Mouse (Mus musculus) cerebellum, adult 8-10 months (tissue): ENCODE results near the gene Rap2c.

Experiments used
- DNase-seq: peaks from one replicate; pipeline ENCODE4 v3.0.0; 2022

Gene Rap2c

DNA sequence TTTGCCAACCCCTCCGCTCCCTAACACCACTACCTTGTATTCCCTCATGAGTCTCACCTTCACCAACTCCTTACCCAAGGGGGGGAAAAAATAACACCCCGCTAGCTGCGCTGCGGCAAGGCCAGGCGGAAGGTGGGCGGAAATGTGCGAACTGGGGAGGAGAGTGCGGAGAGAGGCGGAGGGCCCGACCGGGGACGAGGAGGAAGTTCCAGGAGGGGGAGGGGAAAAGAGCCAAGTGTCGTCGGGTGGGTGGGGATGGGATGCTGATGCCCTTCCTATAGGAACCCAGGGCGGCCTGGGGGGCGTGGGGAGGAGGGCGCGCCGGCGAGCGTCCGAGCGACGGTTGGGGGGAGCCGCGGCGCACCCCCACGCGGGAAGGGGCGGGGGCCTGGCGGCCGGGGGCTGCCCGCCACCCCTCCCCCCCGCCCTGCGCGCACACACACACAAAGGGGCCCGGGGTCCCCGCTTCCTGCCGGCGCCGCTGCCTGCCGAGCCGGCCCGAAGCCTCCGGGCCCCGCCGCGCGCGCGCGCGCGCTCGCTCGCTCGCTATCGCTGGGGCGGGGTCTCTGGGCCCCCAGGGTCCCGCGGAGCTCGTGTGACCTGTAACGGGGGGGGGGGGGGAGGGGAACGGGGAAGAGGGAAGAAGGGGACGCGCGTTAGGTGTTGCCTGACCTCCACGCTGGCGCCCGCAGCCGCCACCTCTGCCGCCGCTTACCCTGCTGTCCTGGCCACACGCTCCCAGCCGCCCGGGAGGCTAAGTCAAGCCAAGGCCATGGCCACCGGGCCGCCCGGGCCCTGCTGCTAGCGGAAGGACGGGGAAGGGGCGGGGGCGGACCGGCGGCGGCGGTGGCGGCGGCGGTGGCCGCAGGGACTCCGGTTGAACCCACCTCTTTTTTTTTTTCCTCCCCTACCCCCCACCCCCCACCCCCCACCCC, at the start of gene Rap2c:
Gene Rap2c, minus strand, starts transcription at position 168 of the 935 bp plus-strand sequence.
- peak; percentile 36 for DNase-seq

DNA sequence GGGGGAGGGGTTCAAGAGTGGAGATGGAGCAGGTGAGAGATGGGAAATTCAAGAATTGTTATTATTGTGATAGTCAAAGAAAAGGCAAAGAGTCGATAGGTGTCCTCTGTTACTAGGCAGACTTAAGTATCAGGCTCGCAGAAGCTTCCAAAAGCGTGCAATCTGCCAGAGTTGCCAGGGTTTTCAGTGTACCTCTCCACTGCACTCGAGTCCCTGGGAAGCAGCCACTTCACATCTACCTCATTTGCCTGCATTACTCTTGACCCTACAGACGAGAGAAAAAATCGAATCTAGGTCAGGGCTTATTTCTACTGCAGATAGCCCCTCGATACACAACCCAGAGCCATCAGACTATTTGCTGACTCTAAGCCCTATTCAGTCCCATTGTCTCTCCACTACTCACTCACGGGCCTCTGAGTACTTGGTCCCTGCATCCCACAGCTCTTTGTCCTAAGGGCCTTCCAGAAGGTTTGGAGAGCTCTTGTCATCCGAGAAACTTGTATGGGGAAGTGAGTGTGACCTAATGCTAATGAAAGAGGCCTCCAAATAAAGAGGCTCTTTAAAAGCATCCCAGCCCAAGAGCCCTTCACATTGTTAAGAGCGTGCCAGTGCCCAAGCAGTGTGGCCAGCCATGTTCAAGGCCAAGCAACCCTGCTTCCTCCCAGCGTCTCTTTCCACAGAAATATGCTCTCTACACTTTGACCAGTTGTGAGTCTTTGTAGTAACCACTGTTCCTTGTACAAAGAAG, 48.9 kb upstream of the Rap2c start:
- no peak for DNase-seq

- peak; percentile 37 for DNase-seq
Observed at GRCm38 (mm10) chrX:51065773-51066172, 48.0 kb upstream of the Rap2c start.

GRCm38 (mm10) chrX:51065158-51065664, 47.4 kb upstream of the Rap2c start:
- no peak for DNase-seq

GRCm38 (mm10) chrX:51060220-51060619, 42.4 kb upstream of the Rap2c start:
- DNase-seq = no peak

- DNase-seq = no peak
Observed at GRCm38 (mm10) chrX:51058741-51059140, 40.9 kb upstream of the Rap2c start.

DNA sequence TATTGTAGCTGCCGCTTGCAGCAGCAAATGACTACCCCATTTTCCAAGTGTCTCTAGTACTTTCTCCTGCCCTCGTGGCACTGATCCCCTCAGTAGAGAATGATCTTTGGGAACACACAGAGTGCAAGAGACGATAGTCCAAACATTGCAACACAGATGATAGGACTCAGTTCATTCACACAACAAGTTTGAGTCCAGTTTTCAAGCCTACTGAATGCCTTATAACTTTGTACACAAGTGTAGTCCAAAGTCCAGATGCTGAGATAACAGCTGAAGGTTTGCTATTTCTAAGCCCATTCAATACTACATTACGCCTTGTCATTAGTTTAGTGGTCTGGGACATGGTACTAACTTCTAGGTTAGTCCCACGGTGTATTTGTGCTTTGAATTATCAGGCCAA, 40.5 kb upstream of the Rap2c start:
- DNase-seq = no peak

GRCm38 (mm10) chrX:51051680-51052461, 34.1 kb upstream of the Rap2c start:
- no peak for DNase-seq

DNA sequence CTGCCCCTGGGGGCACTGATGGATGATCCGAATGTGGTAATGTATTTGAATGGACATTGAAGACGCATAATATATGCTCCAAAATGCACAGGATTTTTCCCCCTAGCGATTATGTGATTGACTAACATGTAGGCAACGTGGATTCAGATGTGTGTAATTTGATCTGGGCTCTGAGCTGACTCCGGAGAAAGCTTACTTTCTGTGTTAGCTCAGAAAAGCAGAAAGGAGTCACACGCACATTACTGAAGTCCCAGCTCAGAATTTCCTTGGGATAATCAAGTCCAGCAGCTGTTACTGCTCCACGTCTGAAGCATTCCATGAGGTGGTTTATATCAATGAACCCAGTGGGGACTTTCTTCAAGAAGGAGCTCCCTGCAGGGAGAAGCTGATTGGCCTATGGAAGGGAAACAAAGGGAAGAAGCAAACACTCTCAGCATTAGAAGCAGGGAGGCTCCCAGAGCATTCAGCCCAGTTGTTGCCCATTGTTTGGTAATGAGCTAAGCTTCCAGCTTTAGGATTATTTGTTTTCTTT, 17.9 kb upstream of the Rap2c start:
- no peak for DNase-seq

- peak; percentile 17 for DNase-seq
Observed at GRCm38 (mm10) chrX:51019884-51020283, 2.1 kb upstream of the Rap2c start.

DNA sequence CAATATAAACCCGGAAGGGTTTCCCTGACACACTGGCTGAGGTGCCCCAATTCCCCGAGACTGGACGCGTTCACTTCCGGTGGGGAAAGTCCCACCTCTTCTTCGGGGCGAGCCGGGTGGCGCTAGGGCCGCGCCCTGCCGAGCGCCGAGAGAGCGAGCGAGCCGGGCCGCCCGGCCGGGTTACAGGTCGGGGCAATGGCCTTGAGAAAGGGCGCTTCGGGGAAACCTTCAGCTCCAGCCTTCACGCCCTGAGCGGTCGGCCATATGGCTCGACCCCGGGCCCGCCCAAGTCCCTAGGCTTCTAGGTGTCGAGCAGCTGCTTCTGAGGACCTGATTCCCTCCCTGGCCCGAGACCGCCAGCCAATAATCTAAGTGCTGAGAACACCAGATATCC, 965 bp upstream of the Rap2c start:
- peak; percentile 65 for DNase-seq

GRCm38 (mm10) chrX:51016926-51017325, 892 bp downstream of the Rap2c start:
- DNase-seq = no peak

GRCm38 (mm10) chrX:51012280-51012679, 5.5 kb downstream of the Rap2c start:
- DNase-seq = no peak

DNA sequence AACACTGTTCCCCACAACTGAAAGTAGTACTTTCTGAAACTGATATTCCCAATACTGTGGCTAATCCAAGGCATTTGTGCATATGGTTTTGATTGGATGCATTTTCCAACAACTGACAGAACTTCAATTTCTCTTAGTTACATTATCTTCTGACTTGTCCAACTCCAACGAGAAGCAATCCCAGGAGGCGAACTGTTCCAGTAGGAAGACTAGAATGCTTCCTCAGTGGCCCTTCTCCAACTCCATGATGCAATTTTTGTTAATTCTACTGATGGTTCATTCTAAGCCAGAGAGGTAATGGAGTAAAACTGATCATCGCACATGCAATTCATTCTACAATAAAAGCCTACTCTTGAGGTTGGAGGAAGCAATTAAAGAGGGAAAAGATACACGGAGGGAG, 7.5 kb downstream of the Rap2c start:
- no peak for DNase-seq

- DNase-seq = no peak
Observed at GRCm38 (mm10) chrX:51000791-51001190, 17.0 kb downstream of the Rap2c start.

DNA sequence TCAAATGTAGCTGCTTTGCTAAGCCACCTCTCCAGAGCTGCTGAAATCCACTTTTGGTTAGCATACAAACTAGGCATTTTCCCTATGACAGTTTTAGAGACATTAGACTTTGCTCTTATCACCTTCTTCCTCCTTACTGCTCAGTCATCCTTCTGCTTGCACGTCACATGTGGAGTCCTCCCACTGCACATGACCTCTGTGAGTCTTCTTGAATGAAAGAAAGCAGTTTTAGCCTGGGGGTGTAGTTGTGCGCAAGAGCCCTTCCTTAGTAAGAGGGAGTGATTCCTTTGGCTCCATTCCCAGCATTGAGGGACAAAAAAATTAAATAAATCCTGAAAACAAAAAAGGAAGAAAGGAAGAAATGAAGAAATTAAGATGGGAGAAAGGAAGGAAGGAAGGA, 22.5 kb downstream of the Rap2c start:
- no peak for DNase-seq

DNA sequence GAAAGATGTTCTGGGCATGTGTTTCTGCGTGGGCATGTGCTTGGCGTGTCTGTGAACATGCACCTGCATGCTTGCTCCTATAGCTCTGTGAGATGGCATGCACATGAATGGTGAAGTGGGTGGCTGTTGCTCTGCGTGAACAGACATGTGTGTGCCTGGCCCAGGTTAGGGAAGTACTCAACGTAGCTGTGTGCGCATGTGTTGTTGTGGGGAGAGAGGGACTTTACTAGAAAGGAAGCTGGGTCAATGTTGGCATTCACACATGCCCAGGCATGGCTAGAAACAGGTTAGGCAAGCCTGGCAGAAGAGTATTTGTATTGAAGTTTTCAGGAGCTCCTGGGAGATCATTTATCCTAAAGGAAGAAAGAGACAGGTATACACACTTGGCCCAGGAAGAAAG, 26.5 kb downstream of the Rap2c start:
- no peak for DNase-seq

DNA sequence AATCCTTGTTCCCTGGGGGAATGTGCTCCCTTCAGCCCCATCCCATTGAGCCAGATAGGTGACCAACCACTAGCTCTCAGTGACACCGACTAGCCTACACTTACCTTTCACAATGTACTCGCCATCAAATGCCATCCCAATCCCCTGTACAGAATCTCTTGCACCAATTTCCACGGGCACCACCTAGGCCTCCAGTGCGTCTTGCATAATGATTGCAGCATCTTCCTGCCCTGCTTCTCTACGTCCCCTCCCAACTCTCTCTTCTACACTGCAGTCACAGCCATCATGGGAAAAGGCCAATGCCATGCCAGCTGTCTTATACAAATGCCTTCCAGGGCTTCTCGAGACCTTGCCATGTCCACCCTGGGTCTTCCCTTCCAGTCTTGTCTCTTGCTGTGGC, 27.9 kb downstream of the Rap2c start:
- no peak for DNase-seq

DNA sequence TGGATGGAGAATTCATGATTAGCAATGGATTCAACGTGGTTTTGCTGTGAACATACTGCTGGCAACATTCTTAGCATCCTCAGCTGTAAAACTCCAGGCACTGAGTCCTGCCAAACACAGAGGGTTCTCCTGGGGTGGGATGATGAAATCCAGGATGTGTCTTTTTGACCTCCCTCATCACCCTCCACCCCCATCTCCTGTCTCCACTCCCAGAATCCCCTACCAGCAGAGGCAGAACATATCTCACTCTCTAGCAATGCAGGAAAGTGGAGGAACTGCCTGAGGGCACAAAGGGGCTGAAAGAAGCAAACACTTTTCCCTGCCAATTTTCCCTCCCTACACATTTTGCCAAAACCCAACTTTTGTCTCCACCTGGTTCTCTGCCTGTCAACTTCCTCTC, 29.2 kb downstream of the Rap2c start:
- no peak for DNase-seq

GRCm38 (mm10) chrX:50978428-50978827, 39.4 kb downstream of the Rap2c start:
- no peak for DNase-seq

DNA sequence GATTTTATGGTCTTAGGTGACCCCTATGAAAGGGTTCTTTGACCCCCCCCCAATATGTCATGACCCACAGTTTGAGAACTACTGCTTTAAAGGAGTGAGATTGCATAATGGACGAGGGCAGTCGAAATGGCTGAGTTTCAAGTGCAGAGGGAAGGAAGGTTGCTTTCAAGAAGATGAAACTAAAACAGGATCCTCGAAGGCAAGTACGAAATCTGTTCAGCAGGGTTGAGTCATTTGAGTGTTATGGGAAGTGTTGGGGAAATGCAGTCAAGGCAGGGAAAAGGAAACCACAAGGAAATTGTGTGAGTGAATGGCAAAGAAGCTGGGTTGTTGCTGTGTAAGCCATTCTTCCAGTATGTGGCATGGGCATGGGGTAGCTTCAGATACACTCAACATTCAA, 45.7 kb downstream of the Rap2c start:
- DNase-seq = no peak

DNA sequence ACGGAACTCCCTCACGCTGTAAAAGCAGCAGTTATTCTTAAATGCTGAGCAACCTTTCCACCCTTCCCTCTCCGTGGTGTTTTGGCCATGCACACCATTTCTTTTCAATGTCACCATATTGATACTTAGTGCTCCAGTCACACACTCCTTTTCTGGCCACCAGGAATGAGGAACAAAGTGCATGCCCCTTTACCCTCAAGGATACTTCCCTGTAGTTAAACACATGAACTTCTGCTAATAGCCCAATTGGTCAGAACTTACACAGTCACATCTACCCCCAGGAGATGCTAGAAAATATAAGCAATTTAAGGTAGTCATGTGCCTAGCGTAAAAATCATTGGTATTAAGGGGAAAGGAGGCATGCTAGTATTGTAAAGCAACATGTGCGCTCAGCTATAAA, 47.9 kb downstream of the Rap2c start:
- DNase-seq = no peak
